Mouse (Mus musculus): ENCODE data around the gene Nckap5.

GRCm38 (mm10) chr1:126637515-126637914 is 193.1 kb downstream of the Nckap5 start:
- no peak for TF ChIP-seq POLR2A (IDR thresholded peaks at IDR 0.05; ENCODE audit: borderline replicate concordance, extremely low read depth, low read depth, low read length)
- no peak for TF ChIP-seq CTCF (IDR thresholded peaks at IDR 0.05; ENCODE audit: insufficient read depth, low read length)
